Mouse (Mus musculus): Measurements from ENCODE around the gene Klf7. TPM values are rescaled to one million over a fixed set of nuclear protein-coding genes. Genes with fewer than 3 reads are reported as not detected.
A peak's percentile ranks its signal among the peaks of the same experiment; 100 is the strongest.

Gene Klf7
- polyA plus RNA-seq, 1 experiment from 2014 or later, result 23.5 TPM

- no peak for ATAC-seq (ENCODE audit: insufficient number of reproducible peaks, insufficient read depth, low FRiP score, low TSS enrichment, low read depth)
- Histone ChIP-seq H3K9me3 (no peaks in the 10 kb centered on the region), H3K4me1 (peaks cover 29% of the 10 kb centered on the region), H3K9ac (no peak overlapping the region), H3K27me3 (no peaks in the 10 kb centered on the region), H3K27ac (no peak overlapping the region), H3K36me3 (peaks cover 2% of the 10 kb centered on the region; the same call in 1 of the 2 replicates), H3K4me3 (no peak overlapping the region), H3K4me2 (no peak overlapping the region)
- WGBS, result 54% methylated on average over 4 of the region's 4 CpGs
These were observed 23.3 kb downstream of the Klf7 start for GRCm38 (mm10) chr1:64098800-64099199.

- H3K9me3 ChIP-seq, result no peaks in the 10 kb centered on the region
- peak overlapping the region; percentile 32; the same call in 1 of the 2 replicates for H3K9ac ChIP-seq
- 61% methylated on average over 6 of the region's 6 CpGs for WGBS
- no peak overlapping the region for H3K4me3 ChIP-seq
- H3K4me2 ChIP-seq, result no peak overlapping the region
- H3K36me3 ChIP-seq, result no peaks in the 10 kb centered on the region; the same call in 1 of the 2 replicates
- no peaks in the 10 kb centered on the region for H3K27me3 ChIP-seq
- H3K27ac ChIP-seq, result no peak overlapping the region
- ATAC-seq (ENCODE audit: insufficient number of reproducible peaks, insufficient read depth, low FRiP score, low TSS enrichment, low read depth), result 0 out of 2 replicates have a peak, but pooled peaks have one; percentile 20
- H3K4me1 ChIP-seq, result peaks cover 29% of the 10 kb centered on the region
These were observed 24.3 kb downstream of the Klf7 start for GRCm38 (mm10) chr1:64097640-64098287.

- 92% methylated on average over 5 of the region's 5 CpGs for WGBS
- no peak overlapping the region for H3K27ac ChIP-seq
- peaks cover 19% of the 10 kb centered on the region for H3K4me1 ChIP-seq
- no peaks in the 10 kb centered on the region for H3K27me3 ChIP-seq
- H3K9ac ChIP-seq, result no peak overlapping the region
- no peak for ATAC-seq (ENCODE audit: insufficient number of reproducible peaks, insufficient read depth, low FRiP score, low TSS enrichment, low read depth)
- no peaks in the 10 kb centered on the region for H3K36me3 ChIP-seq
- H3K4me2 ChIP-seq, result no peak overlapping the region
- no peaks in the 10 kb centered on the region for H3K9me3 ChIP-seq
- no peak overlapping the region for H3K4me3 ChIP-seq
These were observed 29.1 kb downstream of the Klf7 start for GRCm38 (mm10) chr1:64093018-64093417.

GRCm38 (mm10) chr1:64091591-64091990 is 30.5 kb downstream of the Klf7 start:
- H3K9ac ChIP-seq, result no peak overlapping the region
- H3K4me1 ChIP-seq, result peaks cover 16% of the 10 kb centered on the region
- no peak overlapping the region for H3K4me3 ChIP-seq
- H3K27me3 ChIP-seq, result no peaks in the 10 kb centered on the region
- H3K27ac ChIP-seq, result no peak overlapping the region
- 81% methylated on average over 9 of the region's 9 CpGs for WGBS
- ATAC-seq (ENCODE audit: insufficient number of reproducible peaks, insufficient read depth, low FRiP score, low TSS enrichment, low read depth), result no peak
- H3K4me2 ChIP-seq, result no peak overlapping the region
- no peaks in the 10 kb centered on the region for H3K9me3 ChIP-seq
- no peaks in the 10 kb centered on the region for H3K36me3 ChIP-seq

- H3K4me2 ChIP-seq, result no peak overlapping the region
- WGBS, result 90% methylated on average over 5 of the region's 5 CpGs
- H3K27me3 ChIP-seq, result no peaks in the 10 kb centered on the region
- H3K36me3 ChIP-seq, result no peaks in the 10 kb centered on the region
- H3K4me1 ChIP-seq, result peaks cover 16% of the 10 kb centered on the region
- H3K4me3 ChIP-seq, result no peak overlapping the region
- no peak overlapping the region for H3K27ac ChIP-seq
- no peak overlapping the region for H3K9ac ChIP-seq
- no peak for ATAC-seq (ENCODE audit: insufficient number of reproducible peaks, insufficient read depth, low FRiP score, low TSS enrichment, low read depth)
- H3K9me3 ChIP-seq, result no peaks in the 10 kb centered on the region
These were observed 31.5 kb downstream of the Klf7 start for GRCm38 (mm10) chr1:64090566-64090965.

- no peak overlapping the region for H3K9ac ChIP-seq
- no peaks in the 10 kb centered on the region for H3K9me3 ChIP-seq
- ATAC-seq (ENCODE audit: insufficient number of reproducible peaks, insufficient read depth, low FRiP score, low TSS enrichment, low read depth), result no peak
- WGBS, result 85% methylated on average over 1 of the region's 1 CpGs
- no peak overlapping the region for H3K4me2 ChIP-seq
- no peak overlapping the region for H3K27ac ChIP-seq
- no peaks in the 10 kb centered on the region for H3K27me3 ChIP-seq
- H3K4me3 ChIP-seq, result no peak overlapping the region
- H3K36me3 ChIP-seq, result no peaks in the 10 kb centered on the region
- H3K4me1 ChIP-seq, result peaks cover 16% of the 10 kb centered on the region
These were observed 32.4 kb downstream of the Klf7 start for GRCm38 (mm10) chr1:64089691-64090090.

- Histone ChIP-seq H3K27me3 (no peaks in the 10 kb centered on the region), H3K36me3 (no peaks in the 10 kb centered on the region), H3K27ac (no peak overlapping the region), H3K9me3 (no peaks in the 10 kb centered on the region), H3K4me3 (no peak overlapping the region), H3K9ac (no peak overlapping the region), H3K4me2 (peak overlapping the region; percentile 36), H3K4me1 (peaks cover 16% of the 10 kb centered on the region)
- ATAC-seq (ENCODE audit: insufficient number of reproducible peaks, insufficient read depth, low FRiP score, low TSS enrichment, low read depth), result no peak
- 77% methylated on average over 12 of the region's 12 CpGs for WGBS
These were observed 33.3 kb downstream of the Klf7 start for GRCm38 (mm10) chr1:64088604-64089320.

- Histone ChIP-seq H3K27ac (no peak overlapping the region), H3K4me1 (peaks cover 16% of the 10 kb centered on the region), H3K4me3 (no peak overlapping the region), H3K9ac (no peak overlapping the region), H3K36me3 (no peaks in the 10 kb centered on the region), H3K9me3 (no peaks in the 10 kb centered on the region), H3K27me3 (no peaks in the 10 kb centered on the region), H3K4me2 (peak overlapping the region; percentile 36)
- ATAC-seq (ENCODE audit: insufficient number of reproducible peaks, insufficient read depth, low FRiP score, low TSS enrichment, low read depth), result peak; percentile 74; the same call in 1 of the 2 replicates
- WGBS, result 30% methylated on average over 17 of the region's 17 CpGs
These were observed 34.2 kb downstream of the Klf7 start for GRCm38 (mm10) chr1:64087657-64088603.

- H3K4me2 ChIP-seq, result no peak overlapping the region
- H3K9ac ChIP-seq, result no peak overlapping the region
- H3K27ac ChIP-seq, result no peak overlapping the region
- H3K36me3 ChIP-seq, result no peaks in the 10 kb centered on the region
- H3K9me3 ChIP-seq, result no peaks in the 10 kb centered on the region
- peaks cover 16% of the 10 kb centered on the region for H3K4me1 ChIP-seq
- no peaks in the 10 kb centered on the region for H3K27me3 ChIP-seq
- 94% methylated on average over 4 of the region's 4 CpGs for WGBS
- no peak overlapping the region for H3K4me3 ChIP-seq
- ATAC-seq (ENCODE audit: insufficient number of reproducible peaks, insufficient read depth, low FRiP score, low TSS enrichment, low read depth), result no peak
These were observed 36.2 kb downstream of the Klf7 start for GRCm38 (mm10) chr1:64085875-64086274.

- Histone ChIP-seq H3K27me3 (no peaks in the 10 kb centered on the region), H3K4me1 (peaks cover 16% of the 10 kb centered on the region), H3K9ac (no peak overlapping the region), H3K4me2 (no peak overlapping the region), H3K9me3 (no peaks in the 10 kb centered on the region), H3K36me3 (no peaks in the 10 kb centered on the region), H3K4me3 (no peak overlapping the region), H3K27ac (no peak overlapping the region)
- ATAC-seq (ENCODE audit: insufficient number of reproducible peaks, insufficient read depth, low FRiP score, low TSS enrichment, low read depth), result no peak
- WGBS, result 62% methylated on average over 4 of the region's 4 CpGs
These were observed 36.7 kb downstream of the Klf7 start for GRCm38 (mm10) chr1:64085361-64085760.

GRCm38 (mm10) chr1:64084706-64085105 is 37.4 kb downstream of the Klf7 start:
- 76% methylated on average over 3 of the region's 3 CpGs for WGBS
- Histone ChIP-seq H3K4me3 (no peak overlapping the region), H3K9me3 (no peaks in the 10 kb centered on the region), H3K27me3 (no peaks in the 10 kb centered on the region), H3K27ac (no peak overlapping the region), H3K36me3 (no peaks in the 10 kb centered on the region), H3K4me2 (no peak overlapping the region), H3K9ac (no peak overlapping the region), H3K4me1 (peaks cover 16% of the 10 kb centered on the region)
- no peak for ATAC-seq (ENCODE audit: insufficient number of reproducible peaks, insufficient read depth, low FRiP score, low TSS enrichment, low read depth)
